ENCODE assay signal across 28 mouse cellular contexts in the genomic region with DNA sequence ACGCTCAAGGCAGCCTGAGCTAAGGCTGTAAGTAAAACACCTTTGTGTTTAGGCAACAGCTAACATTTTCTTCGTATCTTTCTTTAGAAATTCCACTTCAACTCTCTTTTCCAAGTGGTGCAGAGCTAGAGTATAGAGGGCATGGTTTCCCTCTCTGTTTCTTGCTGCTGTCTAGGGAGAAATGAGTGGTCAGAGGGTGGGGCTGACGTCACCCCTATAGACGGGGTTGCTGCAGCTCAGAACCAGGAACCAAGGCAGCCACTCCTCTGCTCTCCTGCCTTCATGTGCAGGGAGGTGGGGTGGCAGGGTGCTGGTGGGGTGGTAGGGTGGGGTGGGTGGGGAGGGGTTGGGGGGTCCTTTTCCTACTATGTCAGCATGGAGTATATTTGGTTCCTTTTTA. TPM values are rescaled to one million over a fixed set of nuclear protein-coding genes. Genes with fewer than 3 reads are reported as not detected.
"Had no signal": no experiment of that assay in that cellular context is flagged by ENCODE, and none has a peak within 500 bp of the region (broad histone marks: within the 10 kb centered on the region; RNA-seq: fewer than 3 reads in every experiment).

No protein-coding gene starts in this region.

- DNase-seq: gastrocnemius, postnatal 14 days; gastrocnemius, postnatal 36 days; heart, adult 11 months; heart, adult 2 months; heart, postnatal 14 days; heart, postnatal 36 days; kidney, adult 18-20 months; kidney, adult 8-10 months; kidney, postnatal 10 days; kidney, postnatal 25 days; kidney, postnatal 4 days; liver had no signal

- ATAC-seq: hindbrain, postnatal 0 days had no signal

- H3K27ac ChIP-seq: heart, adult 2 months; heart, embryonic 13.5 days; heart, embryonic 15.5 days; hindbrain, embryonic 13.5 days; hindbrain, embryonic 15.5 days; hindbrain, postnatal 0 days; layer of hippocampus, adult 2 months; left cerebral cortex, adult 2 months; limb, embryonic 10.5 days; limb, embryonic 12.5 days had no signal

- H3K27me3 ChIP-seq: hindbrain, embryonic 13.5 days; hindbrain, embryonic 15.5 days; limb, embryonic 12.5 days had no signal

- H3K9me3 ChIP-seq: heart, embryonic 13.5 days; heart, embryonic 15.5 days; hindbrain, embryonic 13.5 days; hindbrain, embryonic 15.5 days; limb, embryonic 10.5 days; limb, embryonic 12.5 days had no signal

- H3K36me3 ChIP-seq: heart, embryonic 13.5 days; heart, embryonic 15.5 days; hindbrain, embryonic 13.5 days; hindbrain, embryonic 15.5 days; limb, embryonic 10.5 days; limb, embryonic 12.5 days had no signal

- H3K4me3 ChIP-seq: heart, adult 2 months; heart, embryonic 13.5 days; heart, embryonic 15.5 days; hindbrain, embryonic 13.5 days; hindbrain, embryonic 15.5 days; layer of hippocampus, adult 2 months; left cerebral cortex, adult 2 months; limb, embryonic 10.5 days; limb, embryonic 12.5 days had no signal

- H3K9ac ChIP-seq: heart, embryonic 13.5 days; heart, embryonic 15.5 days; hindbrain, embryonic 13.5 days; hindbrain, embryonic 15.5 days; limb, embryonic 12.5 days had no signal

- H3K4me2 ChIP-seq: heart, embryonic 11.5 days; heart, embryonic 13.5 days; heart, embryonic 15.5 days; hindbrain, embryonic 13.5 days; hindbrain, embryonic 15.5 days; limb, embryonic 12.5 days; liver, embryonic 11.5 days had no signal

- H3K4me1 ChIP-seq: heart, embryonic 13.5 days; heart, embryonic 15.5 days; hindbrain, embryonic 15.5 days; limb, embryonic 10.5 days; limb, embryonic 12.5 days had no signal

RNA-seq across cellular contexts. Expression of a gene that starts 22.3 kb away (rescaled TPM):
- polyA plus RNA-seq: heart, adult 2 months; heart, embryonic 11.5 days; heart, embryonic 13.5 days; heart, embryonic 15.5 days; hindbrain, embryonic 11.5 days; hindbrain, embryonic 13.5 days; hindbrain, embryonic 15.5 days; hindbrain, postnatal 0 days; intestine, embryonic 14.5 days; kidney, embryonic 14.5 days; kidney, embryonic 16.5 days; limb, embryonic 10.5 days; limb, embryonic 12.5 days; limb, embryonic 14.5 days; liver, embryonic 11.5 days had no signal
